Mouse (Mus musculus) limb, embryonic 11.5 days (tissue): ENCODE measurements at regions not wholly inside any gene's neighbourhood (a gene's known extent, or its start where the extent isn't known, plus 50 kb on each side); places are given as distances from the start of the nearest gene placed in this dataset.

ENCODE experiments used
- ATAC-seq: fragments of 200-750 bp; cut with Nextera tagmentation; 2 replicates; pipeline ENCODE4 v1.8.0; 2017; ENCODE audit warnings: low read depth; ENCODE audit not compliant: insufficient number of reproducible peaks, low FRiP score, low TSS enrichment
- DNase-seq: peaks from one replicate; pipeline ENCODE4 v3.0.0-alpha.2; 2015; ENCODE audit warnings: low spot score
- H3K27ac ChIP-seq: fragments of 300-500 bp; sonication (generic); replicated peaks from 2 replicates; pipeline ENCODE4 v1.5.1; 2014; ENCODE audit warnings: low read depth, mild to moderate bottlenecking, low read length
- H3K27me3 ChIP-seq: fragments of 300-500 bp; sonication (generic); 2 replicates; pipeline ENCODE4 v1.6.1; 2014; ENCODE audit warnings: mild to moderate bottlenecking, low read length, mixed read lengths; ENCODE audit not compliant: control insufficient read depth, insufficient read depth
- H3K36me3 ChIP-seq: fragments of 300-500 bp; sonication (generic); 2 replicates; pipeline ENCODE4 v1.6.1; 2014; ENCODE audit warnings: mild to moderate bottlenecking, low read length, moderate library complexity, mixed read lengths; ENCODE audit not compliant: control insufficient read depth, insufficient read depth
- H3K4me1 ChIP-seq: fragments of 300-500 bp; sonication (generic); 2 replicates; pipeline ENCODE4 v1.6.1; 2014; ENCODE audit warnings: low read length, mixed read lengths; ENCODE audit not compliant: control insufficient read depth, insufficient read depth
- H3K4me2 ChIP-seq: fragments of 300-500 bp; sonication (generic); 2 replicates; pipeline ENCODE4 v1.6.1; 2014; ENCODE audit warnings: low read depth, mild to moderate bottlenecking, moderate library complexity; ENCODE audit not compliant: severe bottlenecking
- H3K4me3 ChIP-seq: fragments of 300-500 bp; sonication (generic); 2 replicates; pipeline ENCODE4 v1.5.1; 2014; ENCODE audit warnings: low read depth, low read length
- H3K9ac ChIP-seq: fragments of 300-500 bp; sonication (generic); 2 replicates; pipeline ENCODE4 v1.6.1; 2014; ENCODE audit warnings: mild to moderate bottlenecking, low read length
- H3K9me3 ChIP-seq: fragments of 300-500 bp; sonication (generic); 2 replicates; pipeline ENCODE4 v1.6.1; 2016; ENCODE audit warnings: low read length; ENCODE audit not compliant: control insufficient read depth
- WGBS: fragments of 180-500 bp; shearing (Covaris S2); extraction: QIAGEN DNeasy Blood & Tissue Kit; methylation state at CpG from one replicate; pipeline ENCODE4 v1.1.7; 2014; 5-methylcytosine and 5-hydroxymethylcytosine counted together

- peaks cover 5% of the 10 kb centered on the region for H3K4me1 ChIP-seq
- no peak for ATAC-seq
- 6% methylated on average over 9 of the region's 9 CpGs for WGBS
- no peak overlapping the region for H3K9ac ChIP-seq
- H3K4me2 ChIP-seq: peak overlapping the region; percentile 24; the same call in 1 of the 2 replicates
- no peak overlapping the region for H3K27ac ChIP-seq
- H3K9me3 ChIP-seq: no peaks in the 10 kb centered on the region
- no peaks in the 10 kb centered on the region for H3K27me3 ChIP-seq
- H3K36me3 ChIP-seq: no peaks in the 10 kb centered on the region
- no peak for DNase-seq
- no peak overlapping the region for H3K4me3 ChIP-seq
These were observed 326.0 kb downstream of the Tmem182 start for GRCm38 (mm10) chr1:41131410-41131809.

GRCm38 (mm10) chr1:41133143-41133542 is 327.7 kb downstream of the Tmem182 start:
- Histone ChIP-seq H3K36me3 (no peaks in the 10 kb centered on the region), H3K4me1 (peaks cover 2% of the 10 kb centered on the region), H3K9me3 (no peaks in the 10 kb centered on the region), H3K9ac (no peak overlapping the region), H3K4me3 (no peak overlapping the region), H3K4me2 (no peak overlapping the region), H3K27ac (no peak overlapping the region), H3K27me3 (no peaks in the 10 kb centered on the region)
- ATAC-seq (no peak), DNase-seq (no peak)
- WGBS: 29% methylated on average over 1 of the region's 1 CpGs

GRCm38 (mm10) chr1:41133946-41134345 is 328.5 kb downstream of the Tmem182 start:
- 92% methylated on average over 8 of the region's 8 CpGs for WGBS
- DNase-seq: no peak

GRCm38 (mm10) chr1:41139725-41140124 is 334.3 kb downstream of the Tmem182 start:
- 89% methylated on average over 2 of the region's 2 CpGs for WGBS
- no peak overlapping the region for H3K4me3 ChIP-seq

More at GRCm38 (mm10) chr1:41133946-41134345, 328.5 kb downstream of the Tmem182 start:
- no peak for ATAC-seq
- H3K4me3 ChIP-seq: no peak overlapping the region
- H3K4me2 ChIP-seq: no peak overlapping the region
- H3K27me3 ChIP-seq: no peaks in the 10 kb centered on the region
- no peaks in the 10 kb centered on the region for H3K4me1 ChIP-seq
- H3K9ac ChIP-seq: no peak overlapping the region
- no peaks in the 10 kb centered on the region for H3K9me3 ChIP-seq
- no peaks in the 10 kb centered on the region for H3K36me3 ChIP-seq
- no peak overlapping the region for H3K27ac ChIP-seq

GRCm38 (mm10) chr1:41140542-41140941 is 335.1 kb downstream of the Tmem182 start:
- 62% methylated on average over 1 of the region's 1 CpGs for WGBS
- no peak overlapping the region for H3K4me2 ChIP-seq
- DNase-seq (no peak), ATAC-seq (no peak)
- H3K4me1 ChIP-seq: no peaks in the 10 kb centered on the region
- no peaks in the 10 kb centered on the region for H3K27me3 ChIP-seq
- no peaks in the 10 kb centered on the region for H3K36me3 ChIP-seq
- no peak overlapping the region for H3K9ac ChIP-seq
- H3K4me3 ChIP-seq: no peak overlapping the region
- H3K27ac ChIP-seq: no peak overlapping the region
- no peaks in the 10 kb centered on the region for H3K9me3 ChIP-seq

More at GRCm38 (mm10) chr1:41139725-41140124, 334.3 kb downstream of the Tmem182 start:
- no peak for ATAC-seq
- no peak overlapping the region for H3K27ac ChIP-seq
- no peak overlapping the region for H3K9ac ChIP-seq
- H3K36me3 ChIP-seq: no peaks in the 10 kb centered on the region
- no peaks in the 10 kb centered on the region for H3K9me3 ChIP-seq
- no peak overlapping the region for H3K4me2 ChIP-seq
- DNase-seq: no peak
- no peaks in the 10 kb centered on the region for H3K4me1 ChIP-seq
- H3K27me3 ChIP-seq: no peaks in the 10 kb centered on the region

GRCm38 (mm10) chr1:41141992-41142391 is 336.6 kb downstream of the Tmem182 start:
- Histone ChIP-seq H3K4me1 (no peaks in the 10 kb centered on the region), H3K4me3 (no peak overlapping the region), H3K36me3 (no peaks in the 10 kb centered on the region), H3K9me3 (no peaks in the 10 kb centered on the region), H3K27me3 (no peaks in the 10 kb centered on the region), H3K27ac (no peak overlapping the region), H3K4me2 (no peak overlapping the region), H3K9ac (no peak overlapping the region)
- ATAC-seq: no peak
- DNase-seq: no peak
- 91% methylated on average over 4 of the region's 4 CpGs for WGBS

- Histone ChIP-seq H3K4me1 (no peaks in the 10 kb centered on the region), H3K4me2 (no peak overlapping the region), H3K27me3 (no peaks in the 10 kb centered on the region), H3K27ac (no peak overlapping the region), H3K4me3 (no peak overlapping the region), H3K9me3 (no peaks in the 10 kb centered on the region), H3K36me3 (no peaks in the 10 kb centered on the region), H3K9ac (no peak overlapping the region)
- no peak for DNase-seq
- 56% methylated on average over 1 of the region's 1 CpGs for WGBS
- no peak for ATAC-seq
These were observed 347.1 kb downstream of the Tmem182 start for GRCm38 (mm10) chr1:41152516-41152915.

GRCm38 (mm10) chr1:41153174-41153999 is 348.0 kb downstream of the Tmem182 start:
- H3K4me2 ChIP-seq: no peak overlapping the region
- no peak overlapping the region for H3K4me3 ChIP-seq
- DNase-seq (no peak), ATAC-seq (no peak)
- H3K27me3 ChIP-seq: no peaks in the 10 kb centered on the region
- H3K9me3 ChIP-seq: no peaks in the 10 kb centered on the region
- H3K9ac ChIP-seq: no peak overlapping the region
- H3K27ac ChIP-seq: no peak overlapping the region
- H3K4me1 ChIP-seq: no peaks in the 10 kb centered on the region
- no peaks in the 10 kb centered on the region for H3K36me3 ChIP-seq
- WGBS: 87% methylated on average over 14 of the region's 14 CpGs
